Mouse (Mus musculus): Measurements from ENCODE around the gene Kmt2c. TPM values are rescaled to one million over a fixed set of nuclear protein-coding genes. Genes with fewer than 3 reads are reported as not detected.

Kmt2c gene
- total and polyA plus RNA-seq, 3 experiments: 23.8 to 34.0 (median 26.2) TPM

- Histone ChIP-seq H3K4me3 (ENCODE audit: control insufficient read depth in 1 of 2, insufficient read depth in 1 of 2, low read depth in 2 of 2, low read length in 2 of 2) (peak overlapping the region; percentile 87 to 93), H3K27ac (ENCODE audit: control insufficient read depth, low read depth, low read length) (peak overlapping the region; percentile 99), H3K79me2 (ENCODE audit: control insufficient read depth, insufficient read depth, low read length, poor library complexity) (peaks cover 5% of the 10 kb centered on the region; the same call in 1 of the 2 replicates), H3K27me3 (ENCODE audit: control insufficient read depth in 1 of 2, insufficient read depth in 2 of 2, low read length in 2 of 2) (no peaks in the 10 kb centered on the region), H3K4me1 (ENCODE audit: control insufficient read depth in 1 of 2, insufficient read depth in 2 of 2, low read length in 2 of 2) (peaks cover 10 to 31% of the 10 kb centered on the region in 2 experiments), H3K36me3 (ENCODE audit: control insufficient read depth in 1 of 2, insufficient read depth in 2 of 2, low read length in 2 of 2) (peaks cover 0 to 37% of the 10 kb centered on the region in 2 experiments; a peak in 2 of 4 replicates), H3K9me3 (replicated peaks; ENCODE audit: insufficient read depth, low read length) (no peaks in the 10 kb centered on the region), H3K9ac (ENCODE audit: control insufficient read depth, low read depth, low read length, poor library complexity, severe bottlenecking) (peak overlapping the region; percentile 99)
- DNase-seq (ENCODE audit: low read depth, low spot score): peak; percentile 100
- TF ChIP-seq TCF12 (IDR thresholded peaks at IDR 0.05; ENCODE audit: low read depth, low read length) (peak; percentile 15; the same call in 1 of the 2 replicates), CHD2 (IDR thresholded peaks at IDR 0.05; ENCODE audit: low read length) (peak; percentile 85), ZNF384 (IDR thresholded peaks at IDR 0.05; ENCODE audit: low read depth, low read length) (no peak), MYB (IDR thresholded peaks at IDR 0.05; ENCODE audit: low read depth, low read length) (no peak), EP300 (IDR thresholded peaks at IDR 0.05; ENCODE audit: low read depth in 1 of 2, low read length in 2 of 2) (peak in 1 of 2 experiments; percentile 75; a peak in 2 of 4 replicates), ZMIZ1 (IDR thresholded peaks at IDR 0.05; ENCODE audit: low read depth, low read length) (peak; percentile 40; the same call in 1 of the 2 replicates), NELFE (IDR thresholded peaks at IDR 0.05; ENCODE audit: low read depth, low read length) (peak; percentile 82), POLR2AphosphoS2 (IDR thresholded peaks at IDR 0.05; ENCODE audit: low read length) (peak; percentile 84), JUND (IDR thresholded peaks at IDR 0.05; ENCODE audit: low read depth, low read length) (no peak), POLR2A (IDR thresholded peaks at IDR 0.05; ENCODE audit: control insufficient read depth in 1 of 2, insufficient read depth in 1 of 2, low read depth in 1 of 2, low read length in 2 of 2, poor library complexity in 1 of 2) (peak; percentile 85 to 88), GATA1 (IDR thresholded peaks at IDR 0.05; ENCODE audit: low read depth, low read length) (no peak), HCFC1 (IDR thresholded peaks at IDR 0.05; ENCODE audit: low read depth, low read length) (peak; percentile 74), KAT2A (conservative IDR thresholded peaks at IDR 0.05; ENCODE audit: low read depth, low read length) (peak; percentile 78), RCOR1 (IDR thresholded peaks at IDR 0.05; ENCODE audit: low read depth, low read length) (no peak), CHD1 (IDR thresholded peaks at IDR 0.05; ENCODE audit: low read depth, low read length) (no peak), USF1 (IDR thresholded peaks at IDR 0.05; ENCODE audit: low read depth, low read length) (peak; percentile 77), TAL1 (IDR thresholded peaks at IDR 0.05; ENCODE audit: low read length) (no peak), MEF2A (IDR thresholded peaks at IDR 0.05; ENCODE audit: extremely low read depth, insufficient replicate concordance, low read depth, low read length, poor library complexity, severe bottlenecking) (0 out of 2 replicates have a peak, but pooled peaks have one; percentile 18), E2F4 (IDR thresholded peaks at IDR 0.05; ENCODE audit: borderline replicate concordance, low read depth, low read length) (peak; percentile 74; the same call in 1 of the 2 replicates), UBTF (IDR thresholded peaks at IDR 0.05; ENCODE audit: borderline replicate concordance, insufficient read depth, low read depth, low read length) (0 out of 2 replicates have a peak, but pooled peaks have one; percentile 57), MYC (IDR thresholded peaks at IDR 0.05; ENCODE audit: low read depth, low read length) (peak; percentile 47), ZC3H11A (IDR thresholded peaks at IDR 0.05; ENCODE audit: low read depth, low read length) (no peak), BHLHE40 (IDR thresholded peaks at IDR 0.05; ENCODE audit: borderline replicate concordance, low read depth, low read length) (peak; percentile 83), MAX (IDR thresholded peaks at IDR 0.05; ENCODE audit: low read length) (peak; percentile 75; the same call in 1 of the 2 replicates), POLR2AphosphoS5 (IDR thresholded peaks at IDR 0.05; ENCODE audit: borderline replicate concordance, low read depth, low read length) (peak; percentile 60; the same call in 1 of the 2 replicates), CTCF (IDR thresholded peaks at IDR 0.05 in 2 of 3, conservative IDR thresholded peaks at IDR 0.05 in 1 of 3; ENCODE audit: control insufficient read depth in 1 of 3, insufficient read depth in 1 of 3, low read depth in 2 of 3, low read length in 3 of 3, poor library complexity in 1 of 3, severe bottlenecking in 1 of 3) (0 out of 6 replicates have a peak, but pooled peaks of 1 of the 3 experiments have one; percentile 15), MXI1 (IDR thresholded peaks at IDR 0.05; ENCODE audit: low read depth, low read length) (peak; percentile 93), SIN3A (IDR thresholded peaks at IDR 0.05; ENCODE audit: low read length) (peak; percentile 77), GABPA (IDR thresholded peaks at IDR 0.05; ENCODE audit: low read depth, low read length) (no peak), USF2 (IDR thresholded peaks at IDR 0.05; ENCODE audit: borderline replicate concordance in 1 of 2, insufficient read depth in 1 of 2, low read depth in 1 of 2, low read length in 2 of 2) (no peak), RAD21 (IDR thresholded peaks at IDR 0.05; ENCODE audit: low read depth, low read length) (no peak), NRF1 (IDR thresholded peaks at IDR 0.05; ENCODE audit: insufficient read depth, low read depth, low read length, poor library complexity, severe bottlenecking) (no peak), ETS1 (IDR thresholded peaks at IDR 0.05; ENCODE audit: low read depth, low read length) (peak; percentile 83), MAZ (IDR thresholded peaks at IDR 0.05; ENCODE audit: low read depth, low read length) (peak; percentile 90)
Measured at GRCm38 (mm10) chr5:25529529-25530421, 31.2 kb upstream of the Kmt2c start.
